Mouse (Mus musculus): ENCODE data around the gene Def6.

- TF ChIP-seq CTCF (IDR thresholded peaks at IDR 0.05; ENCODE audit: low read depth) (no peak), EP300 (IDR thresholded peaks at IDR 0.05; ENCODE audit: low read depth) (no peak)
These were observed 47.2 kb upstream of the Def6 start for GRCm38 (mm10) chr17:28160361-28160760.
